Mouse (Mus musculus): ENCODE measurements around the gene Gm5269.

The Gm5269 gene

DNA sequence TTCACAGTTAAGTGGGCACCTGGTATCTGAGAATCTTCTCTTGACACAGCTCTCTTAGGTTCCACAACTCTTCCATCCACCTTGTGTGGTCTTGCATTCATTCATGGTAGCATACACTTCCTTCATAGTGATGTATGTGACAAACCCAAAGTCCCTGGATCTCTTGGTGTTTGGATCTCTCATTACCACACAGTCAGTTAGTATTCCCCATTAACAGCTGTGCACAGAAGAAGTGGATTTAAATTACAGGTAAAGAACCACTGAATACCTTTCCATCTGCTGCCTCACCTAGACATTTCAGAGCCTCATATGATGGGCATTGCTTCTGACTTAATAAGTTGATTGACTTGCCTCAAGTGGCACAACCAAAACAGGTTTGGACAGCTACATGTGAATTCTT is at the start of gene Gm5269:
Gene Gm5269, minus strand, starts transcription at position 101 of the 400 bp plus-strand sequence.
- no peak for DNase-seq

DNA sequence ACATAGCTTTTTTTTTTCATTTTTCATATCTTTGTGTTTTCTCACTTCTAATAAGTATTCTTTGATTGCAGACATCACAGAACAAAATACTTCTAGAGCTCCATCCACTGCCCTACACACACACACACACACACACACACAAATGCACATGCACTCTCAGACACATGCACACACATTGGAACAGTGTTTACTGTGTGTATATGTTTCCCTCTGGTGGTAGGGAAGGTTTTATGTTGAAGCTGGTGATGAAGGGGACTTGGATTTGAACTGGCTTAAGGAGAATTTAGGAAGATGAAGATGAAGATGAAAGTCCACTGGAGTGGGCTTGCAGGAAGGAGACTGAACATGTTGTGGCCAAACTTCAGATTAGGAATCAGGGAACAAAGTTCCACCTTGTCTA is 41.1 kb upstream of the Gm5269 start:
- no peak for DNase-seq

- DNase-seq = no peak
Measured at GRCm38 (mm10) chr1:45926911-45927310, 36.8 kb upstream of the Gm5269 start.

GRCm38 (mm10) chr1:45926393-45926763 is 36.3 kb upstream of the Gm5269 start, which contains the start of gene Slc40a1:
Slc40a1 (minus strand) TSS chr1:45926523.
- no peak for DNase-seq

GRCm38 (mm10) chr1:45925500-45926392 is 35.7 kb upstream of the Gm5269 start:
- peak; percentile 83 to 85 for DNase-seq

GRCm38 (mm10) chr1:45925131-45925499 is 35.0 kb upstream of the Gm5269 start:
- DNase-seq = no peak

DNA sequence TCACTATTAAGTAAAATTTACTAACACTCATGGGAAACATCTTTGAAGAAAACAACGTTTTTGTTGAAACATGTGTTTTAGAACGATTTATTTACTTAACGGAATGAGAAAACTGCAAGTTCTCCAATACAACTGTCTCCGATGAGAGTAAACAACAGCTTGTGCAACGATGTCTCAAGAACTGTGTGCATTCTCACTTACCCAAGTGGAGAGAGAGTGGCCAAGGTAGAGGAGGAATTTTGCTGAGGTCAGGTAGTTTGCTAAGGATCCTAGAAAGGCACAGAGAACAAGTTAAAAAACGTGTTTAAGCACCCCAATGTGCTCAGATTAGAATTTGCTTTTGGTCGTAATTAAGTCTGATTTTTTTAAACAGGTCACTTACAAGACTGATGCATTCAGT is 34.4 kb upstream of the Gm5269 start:
- no peak for DNase-seq

DNA sequence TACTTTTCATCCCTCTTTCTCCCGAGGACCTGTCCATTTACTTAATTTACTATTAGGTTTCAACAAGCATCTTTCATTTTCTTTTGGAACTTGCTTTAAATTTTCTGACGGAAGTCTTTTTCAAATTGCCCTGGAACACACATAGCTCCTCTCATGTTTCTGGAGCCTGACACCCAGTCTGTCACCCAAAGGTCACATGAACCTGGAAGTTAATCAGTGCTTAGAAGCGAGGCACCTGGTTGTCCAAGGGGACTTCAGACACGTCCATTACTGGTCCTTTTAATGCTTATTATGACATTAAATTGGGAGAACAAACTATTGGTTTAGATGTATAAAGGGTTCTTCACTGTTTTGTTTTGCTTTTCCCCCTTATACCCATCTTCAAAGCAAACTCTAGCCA is 33.2 kb upstream of the Gm5269 start:
- DNase-seq = no peak

DNA sequence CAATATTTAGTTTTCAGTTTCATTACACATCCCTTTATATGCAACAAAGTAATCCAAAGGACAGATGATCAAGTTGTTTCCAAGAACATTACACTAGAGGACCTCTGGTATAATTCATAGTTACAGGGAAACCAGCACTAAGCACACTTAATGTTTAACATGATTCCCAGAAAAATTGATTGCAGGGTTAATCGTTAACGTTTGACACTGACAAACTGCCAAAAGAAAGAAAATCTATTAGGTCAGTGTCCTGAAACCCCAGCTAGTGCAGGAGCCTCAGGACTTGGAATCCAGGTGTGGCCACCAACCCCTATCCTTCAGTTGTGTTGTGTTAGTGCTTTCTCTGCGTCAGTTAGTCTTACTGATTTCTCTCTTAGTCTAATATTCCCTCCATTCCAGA is 30.6 kb upstream of the Gm5269 start:
- DNase-seq = no peak

DNA sequence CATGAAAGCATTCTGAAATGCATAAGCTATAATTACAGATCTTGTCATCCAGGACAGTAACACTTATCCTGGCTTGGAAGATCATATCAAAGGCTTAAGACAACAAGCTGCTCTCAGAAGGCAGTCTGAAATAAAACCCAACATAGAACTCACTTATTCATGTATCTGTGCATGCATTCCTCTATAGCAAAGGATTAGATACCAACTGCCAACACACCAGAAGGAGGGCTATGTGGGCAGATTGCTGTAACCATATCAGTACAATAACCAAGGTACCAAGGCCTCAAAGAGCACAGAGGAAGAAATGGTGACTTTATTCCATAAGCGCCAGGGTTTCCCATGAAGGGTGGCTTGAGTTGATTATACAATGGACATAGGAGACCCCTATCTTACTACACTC is 29.7 kb upstream of the Gm5269 start:
- no peak for DNase-seq

- DNase-seq = no peak
Measured at GRCm38 (mm10) chr1:45917136-45917803, 27.2 kb upstream of the Gm5269 start.

- DNase-seq = no peak
Measured at GRCm38 (mm10) chr1:45916174-45916573, 26.1 kb upstream of the Gm5269 start.

DNA sequence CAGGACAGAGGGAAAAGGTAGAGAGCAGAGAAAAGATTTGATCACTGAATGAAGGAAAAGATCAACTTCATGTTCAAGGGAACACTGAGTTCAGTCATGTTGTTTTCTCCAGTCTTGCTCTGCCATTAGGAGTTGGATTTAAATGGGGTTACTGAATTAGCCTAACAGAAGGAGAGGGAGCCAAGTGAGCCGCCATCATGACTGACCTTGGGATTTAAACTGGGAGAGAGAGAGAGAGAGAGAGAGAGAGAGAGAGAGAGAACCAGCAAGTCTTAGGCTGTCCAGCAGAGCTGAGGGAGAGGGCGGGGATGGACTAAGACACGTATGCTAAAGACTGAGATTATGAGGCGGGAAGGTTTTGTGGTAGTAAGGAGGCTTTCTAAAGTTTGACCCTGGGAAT is 24.2 kb upstream of the Gm5269 start:
- no peak for DNase-seq

GRCm38 (mm10) chr1:45905107-45905821 is 15.2 kb upstream of the Gm5269 start:
- peak; percentile 23 to 74 for DNase-seq

DNA sequence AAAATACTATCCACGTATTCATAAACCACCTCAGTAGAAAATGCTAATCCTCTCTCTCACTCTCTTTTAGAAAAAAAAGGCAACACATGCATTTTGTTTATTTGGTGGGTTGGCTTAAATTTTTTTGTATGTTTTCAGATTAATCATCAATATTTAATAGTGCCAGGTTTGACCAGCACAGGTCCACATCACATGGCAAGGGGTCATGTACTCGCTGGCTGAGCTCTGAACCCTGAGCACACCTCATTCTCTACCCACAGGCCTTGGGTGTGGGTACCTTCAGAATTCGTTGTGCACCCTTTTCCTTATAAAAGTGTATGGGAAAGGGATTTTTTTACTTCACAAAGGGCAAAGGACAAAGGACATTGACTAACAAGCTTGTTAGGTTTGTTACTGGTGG is 14.1 kb upstream of the Gm5269 start:
- DNase-seq = no peak

DNA sequence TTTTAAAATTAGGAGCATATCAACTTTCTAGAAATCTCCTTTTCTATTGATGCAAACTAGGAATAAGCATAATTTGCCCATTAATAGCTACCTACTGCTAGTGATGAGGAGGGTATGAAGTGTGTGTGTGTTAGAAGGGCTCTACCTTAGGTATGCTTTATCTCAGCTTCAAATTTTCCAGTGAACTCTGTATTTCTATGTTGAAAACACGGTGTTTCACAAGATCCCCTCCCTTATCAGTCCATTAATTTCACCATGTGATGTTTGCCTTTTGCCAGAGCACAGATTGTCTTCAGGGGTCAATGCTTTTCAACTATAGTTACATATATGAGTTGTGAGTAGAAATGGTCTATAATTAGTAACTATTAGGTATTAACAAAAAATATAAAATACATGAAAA is 8.0 kb upstream of the Gm5269 start:
- no peak for DNase-seq

DNA sequence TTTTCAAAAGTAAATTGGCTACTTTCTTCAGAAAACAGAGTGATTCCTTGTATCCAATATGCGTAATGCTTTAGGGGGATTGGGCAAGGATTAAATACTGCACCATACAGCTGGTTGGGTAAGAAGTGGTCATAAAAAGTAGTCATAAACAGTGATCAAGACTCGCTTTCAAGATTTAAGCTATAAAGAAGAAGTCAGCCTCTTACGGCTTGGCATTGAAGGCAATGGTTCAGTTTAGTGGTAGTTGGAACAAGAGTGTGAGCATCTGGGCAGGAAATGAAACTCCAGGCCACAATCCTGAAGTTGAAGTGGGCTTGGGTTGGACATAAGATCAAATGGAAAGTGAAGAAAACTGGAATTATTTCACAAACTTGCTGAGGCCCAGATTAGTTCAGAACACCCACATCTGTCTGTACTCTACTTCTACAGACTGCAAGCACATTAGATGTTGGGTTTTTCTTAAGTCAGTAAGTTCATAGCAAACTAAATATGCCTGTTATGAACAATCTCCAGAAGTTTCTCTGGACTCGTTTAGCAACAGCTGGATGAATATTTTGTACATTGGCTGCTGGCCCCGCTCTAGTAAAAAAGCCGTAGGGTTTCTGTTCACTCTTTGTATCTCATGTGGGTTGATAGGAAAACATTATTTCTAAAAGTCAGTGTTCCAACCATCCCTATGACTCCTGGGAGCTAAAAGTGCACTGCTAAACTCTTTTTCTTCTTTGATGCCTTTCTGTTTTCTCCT is 4.3 kb upstream of the Gm5269 start:
- no peak for DNase-seq

DNA sequence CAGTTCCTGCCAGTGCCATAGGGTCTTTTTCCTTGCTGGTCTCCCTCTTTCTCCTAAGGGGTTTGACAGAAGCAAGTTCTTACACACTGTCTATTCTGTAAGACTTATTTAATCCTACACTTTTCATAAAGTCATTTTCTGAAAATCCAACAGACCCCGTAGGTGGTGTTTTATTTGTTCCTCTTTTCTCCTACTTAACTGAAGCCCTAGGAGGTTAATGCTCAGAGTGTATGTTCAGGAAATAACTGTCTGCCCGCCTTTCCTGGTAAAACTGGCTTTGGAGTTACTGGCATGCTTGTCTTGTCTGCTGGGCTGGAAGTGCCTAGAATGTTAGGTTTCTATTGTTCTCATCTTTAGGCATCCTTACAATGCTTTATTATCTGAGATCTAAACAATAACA is 1.9 kb upstream of the Gm5269 start:
- no peak for DNase-seq

GRCm38 (mm10) chr1:45886800-45887199 is 3.3 kb downstream of the Gm5269 start:
- DNase-seq = no peak

DNA sequence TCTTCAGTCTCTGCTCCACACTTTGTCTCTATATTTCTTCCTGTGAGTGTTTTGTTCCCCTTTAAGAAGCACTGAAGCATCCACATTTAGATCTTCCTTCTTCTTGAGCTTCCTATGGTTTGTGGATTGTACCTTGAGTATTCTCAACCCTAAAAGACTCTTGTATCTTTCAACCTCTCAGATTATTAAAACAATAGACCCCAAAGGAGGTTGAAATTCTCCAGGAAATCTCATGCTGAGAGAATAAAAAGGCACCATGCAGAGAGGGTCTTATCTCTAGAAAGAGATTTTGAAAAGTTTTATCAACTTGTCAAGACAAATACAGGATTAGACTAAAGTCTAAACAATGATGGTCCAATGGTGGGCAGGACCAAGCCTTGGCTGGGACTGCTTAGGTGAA is 6.7 kb downstream of the Gm5269 start:
- no peak for DNase-seq

DNA sequence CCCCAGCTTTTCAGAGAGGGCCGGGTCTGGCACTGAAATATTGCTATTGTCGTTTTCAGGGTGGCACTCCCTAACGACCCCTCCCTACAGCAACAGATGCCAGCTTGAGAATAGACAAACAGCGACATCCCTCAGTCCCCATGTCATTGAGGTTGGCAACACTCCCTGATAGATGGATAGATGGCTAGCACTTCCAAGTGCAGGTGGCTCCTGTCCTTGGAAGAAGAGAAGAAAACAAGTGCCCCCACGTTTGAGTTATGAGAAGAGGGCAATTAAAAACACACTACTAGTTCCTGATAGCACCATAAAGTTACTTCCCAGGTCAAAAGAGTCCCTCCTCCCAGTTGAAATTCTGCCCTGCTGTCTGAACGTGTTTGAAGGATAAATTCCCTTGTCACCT is 8.0 kb downstream of the Gm5269 start:
- DNase-seq = no peak

DNA sequence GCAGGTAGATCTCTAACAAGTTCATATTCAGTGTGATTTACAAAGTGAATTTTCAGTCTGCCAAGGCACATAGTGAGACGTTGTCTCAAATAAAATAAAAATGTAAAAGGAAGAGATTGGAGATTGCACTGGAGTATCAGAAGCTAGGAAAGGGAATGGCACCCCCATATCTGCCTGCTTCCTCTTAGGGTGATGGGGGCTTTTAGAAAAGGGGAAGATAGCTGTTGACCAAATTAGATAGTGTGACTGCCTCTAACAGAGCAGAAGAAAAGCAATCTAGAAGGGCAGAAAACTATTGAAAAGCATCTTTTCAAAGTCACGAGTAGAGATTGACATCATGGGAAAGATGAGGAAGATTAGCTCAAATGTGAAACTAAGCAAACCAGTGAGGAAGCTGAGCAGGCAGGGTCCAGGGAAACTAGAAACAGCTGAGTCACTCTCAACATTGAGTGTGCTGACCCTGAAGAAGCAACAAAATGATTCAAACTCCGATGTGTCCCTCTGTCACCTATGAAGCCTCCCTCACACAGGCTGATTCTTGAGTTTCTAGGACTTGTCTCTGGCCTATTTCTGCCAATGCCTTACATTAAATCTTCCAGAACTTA is 8.7 kb downstream of the Gm5269 start:
- no peak for DNase-seq

- DNase-seq = no peak
Measured at GRCm38 (mm10) chr1:45877463-45877862, 12.6 kb downstream of the Gm5269 start.

Data from lung, postnatal 4 days (tissue).